8 mouse cellular contexts compared by ENCODE assay signal in the genomic region with DNA sequence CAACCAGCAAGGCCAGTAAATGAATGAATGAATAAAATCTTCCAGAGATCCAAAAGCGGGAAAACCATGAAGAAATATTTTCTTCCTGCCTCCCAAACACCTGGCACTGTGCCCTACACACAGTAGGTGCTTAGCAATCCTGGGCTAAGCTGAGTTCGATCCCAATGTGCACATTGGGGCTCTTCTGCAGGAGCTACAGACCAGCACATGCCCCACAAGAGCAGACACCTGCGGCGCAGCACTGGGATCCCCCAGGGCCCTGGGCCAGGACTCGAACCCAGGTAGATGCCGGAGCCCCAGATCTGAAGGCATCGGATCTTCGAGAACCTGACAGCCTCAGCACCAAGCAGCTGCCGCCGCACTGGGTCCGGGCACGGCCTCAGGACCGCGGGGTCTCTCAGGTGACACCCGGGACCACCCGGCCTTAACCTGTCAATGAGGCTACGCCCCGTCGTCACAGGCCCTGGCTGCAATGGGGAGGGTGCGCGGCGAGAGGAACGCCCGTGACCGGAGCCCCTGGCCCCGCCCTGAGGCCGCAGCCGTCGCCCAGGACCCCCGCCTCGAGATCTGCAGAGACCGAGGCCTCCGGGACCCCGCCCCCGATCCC. TPM values are rescaled to one million over a fixed set of nuclear protein-coding genes. Genes with fewer than 3 reads are reported as not detected.
DNase-seq lines count a peak whose midpoint lies in the region; ATAC-seq and TF ChIP-seq lines count a peak whose summit lies in the region.

No protein-coding gene starts in this region.

- H3K9ac ChIP-seq in hindbrain, embryonic 16.5 days (ENCODE audit: low read depth, low read length): peak overlapping the region; percentile 95
- peak overlapping the region; percentile 80 for H3K9ac ChIP-seq in midbrain, postnatal 0 days (replicated peaks; ENCODE audit: low read length, poor library complexity, severe bottlenecking)

- peak overlapping the region; percentile 64 for H3K4me2 ChIP-seq in hindbrain, embryonic 16.5 days (ENCODE audit: low read length)
- H3K4me2 ChIP-seq in midbrain, postnatal 0 days (ENCODE audit: low read depth, low read length, poor library complexity, severe bottlenecking): peak overlapping the region; percentile 72

- no peaks in the 10 kb centered on the region for H3K4me1 ChIP-seq in cortical plate, adult 2 months (ENCODE audit: control insufficient read depth, insufficient read depth, low read length)
- peaks cover 13% of the 10 kb centered on the region for H3K4me1 ChIP-seq in hindbrain, embryonic 16.5 days (ENCODE audit: control insufficient read depth, insufficient read depth, low read depth, low read length)
- no peaks in the 10 kb centered on the region for H3K4me1 ChIP-seq in midbrain, postnatal 0 days (ENCODE audit: insufficient read depth, low read length)

- 4% methylated on average over 27 of the region's 35 CpGs for WGBS in hindbrain, embryonic 16.5 days
- 2% methylated on average over 34 of the region's 35 CpGs for WGBS in midbrain, postnatal 0 days

- no peaks in the 10 kb centered on the region for H3K9me3 ChIP-seq in hindbrain, embryonic 16.5 days (ENCODE audit: control insufficient read depth, low read length)
- H3K9me3 ChIP-seq in midbrain, postnatal 0 days (ENCODE audit: low read length): no peaks in the 10 kb centered on the region

- no peak for TF ChIP-seq POLR2A in cortical plate, adult 2 months (IDR thresholded peaks at IDR 0.05; ENCODE audit: extremely low read depth, insufficient read depth, low read length)

- DNase-seq in layer of hippocampus, adult 2 months (ENCODE audit: low spot score in 2 of 2): no peak
- DNase-seq in layer of hippocampus, postnatal 10 days (ENCODE audit: low spot score in 2 of 2): no peak
- DNase-seq in midbrain, postnatal 0 days (ENCODE audit: low spot score): no peak
- DNase-seq in T-cell, adult 2 months (ENCODE audit: low spot score): no peak
- no peak for DNase-seq in cerebellum, adult 11 months
- no peak for DNase-seq in thymus, postnatal 0 days (ENCODE audit: low spot score)

- H3K27ac ChIP-seq in layer of hippocampus, adult 2 months: peak overlapping the region; percentile 92
- H3K27ac ChIP-seq in cortical plate, adult 2 months (ENCODE audit: insufficient read depth, low read length): no peak overlapping the region
- H3K27ac ChIP-seq in hindbrain, embryonic 16.5 days (ENCODE audit: low read depth, low read length): peak overlapping the region; percentile 88
- peak overlapping the region; percentile 77 for H3K27ac ChIP-seq in midbrain, postnatal 0 days (ENCODE audit: low read depth, low read length)

- peak; percentile 77 for ATAC-seq in hindbrain, embryonic 16.5 days
- peak; percentile 68 for ATAC-seq in midbrain, postnatal 0 days (ENCODE audit: low FRiP score)

- no peaks in the 10 kb centered on the region for H3K27me3 ChIP-seq in hindbrain, embryonic 16.5 days (replicated peaks; ENCODE audit: control insufficient read depth, insufficient read depth, low read length)
- H3K27me3 ChIP-seq in midbrain, postnatal 0 days (ENCODE audit: insufficient read depth, low read length): no peaks in the 10 kb centered on the region

- H3K4me3 ChIP-seq in layer of hippocampus, adult 2 months: peak overlapping the region; percentile 93
- H3K4me3 ChIP-seq in cortical plate, adult 2 months (ENCODE audit: insufficient read depth, low read length): peak overlapping the region; percentile 97
- H3K4me3 ChIP-seq in hindbrain, embryonic 16.5 days (ENCODE audit: low read length): peak overlapping the region; percentile 86
- H3K4me3 ChIP-seq in midbrain, postnatal 0 days (ENCODE audit: low read depth, low read length): peak overlapping the region; percentile 75

- H3K36me3 ChIP-seq in hindbrain, embryonic 16.5 days (ENCODE audit: control insufficient read depth, insufficient read depth, low read length): peaks cover 14% of the 10 kb centered on the region
- peaks cover 19% of the 10 kb centered on the region for H3K36me3 ChIP-seq in midbrain, postnatal 0 days (ENCODE audit: insufficient read depth, low read length)

- TF ChIP-seq CTCF in layer of hippocampus, adult 2 months (conservative IDR thresholded peaks at IDR 0.05): no peak
- TF ChIP-seq CTCF in cortical plate, adult 2 months (IDR thresholded peaks at IDR 0.05; ENCODE audit: extremely low read depth, insufficient read depth, low read length): no peak
- no peak for TF ChIP-seq CTCF in midbrain, postnatal 0 days (IDR thresholded peaks at IDR 0.05)

RNA-seq across cellular contexts. Expression of a gene that starts 0.4 kb away (rescaled TPM):
- total RNA-seq in layer of hippocampus, adult 2 months (2021): 100 to 1,000 TPM; 151 to 155 TPM
- total RNA-seq in layer of hippocampus, postnatal 10 days (2021): 100 to 1,000 TPM; 148 to 163 TPM
- polyA plus RNA-seq in cortical plate, adult 2 months (2012; rRNA removed): 152 and 156 TPM in 2 replicates
- 105 and 108 TPM in 2 replicates for polyA plus RNA-seq in hindbrain, embryonic 16.5 days (2015; fragmentation: Nextera tagmentation; extraction: Ambion mirVana)
- 120 and 134 TPM in 2 replicates for total RNA-seq in midbrain, postnatal 0 days (2014; rRNA removed)
- 118 and 120 TPM in 2 replicates for polyA plus RNA-seq in midbrain, postnatal 0 days (2015; fragmentation: Nextera tagmentation; extraction: Ambion mirVana)
- 19.1 and 19.9 TPM in 2 replicates for polyA plus RNA-seq in thymus, postnatal 0 days (2015; fragmentation: Nextera tagmentation; extraction: Ambion mirVana)

RNA-seq across cellular contexts. Expression of a gene that starts 8.5 kb away (rescaled TPM):
- 1 to 10 TPM; 6.9 to 7.7 TPM for total RNA-seq in layer of hippocampus, adult 2 months (2021)
- total RNA-seq in layer of hippocampus, postnatal 10 days (2021): 1 to 10 TPM; 2.3 to 3.1 TPM
- 69.5 and 71.7 TPM in 2 replicates for polyA plus RNA-seq in cortical plate, adult 2 months (2012; rRNA removed)
- 3.9 and 4.4 TPM in 2 replicates for polyA plus RNA-seq in hindbrain, embryonic 16.5 days (2015; fragmentation: Nextera tagmentation; extraction: Ambion mirVana)
- total RNA-seq in midbrain, postnatal 0 days (2014; rRNA removed): 11.9 and 13.6 TPM in 2 replicates
- polyA plus RNA-seq in midbrain, postnatal 0 days (2015; fragmentation: Nextera tagmentation; extraction: Ambion mirVana): 9.9 and 12.7 TPM in 2 replicates
- 6.8 and 7.5 TPM in 2 replicates for polyA plus RNA-seq in thymus, postnatal 0 days (2015; fragmentation: Nextera tagmentation; extraction: Ambion mirVana)

RNA-seq across cellular contexts. Expression of a gene that starts 14.7 kb away (rescaled TPM):
- total RNA-seq in layer of hippocampus, adult 2 months (2021): not detected
- total RNA-seq in layer of hippocampus, postnatal 10 days (2021): not detected
- 0.17 and 0.28 TPM in 2 replicates for polyA plus RNA-seq in cortical plate, adult 2 months (2012; rRNA removed)
- not detected in 2 replicates for polyA plus RNA-seq in hindbrain, embryonic 16.5 days (2015; fragmentation: Nextera tagmentation; extraction: Ambion mirVana)
- 0.61 TPM in 1 of 2 replicates, not detected in the other for total RNA-seq in midbrain, postnatal 0 days (2014; rRNA removed)
- polyA plus RNA-seq in midbrain, postnatal 0 days (2015; fragmentation: Nextera tagmentation; extraction: Ambion mirVana): 0.06 and 0.12 TPM in 2 replicates
- 1.0 and 1.1 TPM in 2 replicates for polyA plus RNA-seq in thymus, postnatal 0 days (2015; fragmentation: Nextera tagmentation; extraction: Ambion mirVana)

RNA-seq across cellular contexts. Expression of a gene that starts 35.4 kb away (rescaled TPM):
- total RNA-seq in layer of hippocampus, adult 2 months (2021): 10 to 100 TPM; 18.4 to 25.0 TPM
- 10 to 100 TPM; 13.4 to 16.8 TPM for total RNA-seq in layer of hippocampus, postnatal 10 days (2021)
- 19.4 and 20.5 TPM in 2 replicates for polyA plus RNA-seq in cortical plate, adult 2 months (2012; rRNA removed)
- polyA plus RNA-seq in hindbrain, embryonic 16.5 days (2015; fragmentation: Nextera tagmentation; extraction: Ambion mirVana): 8.7 and 14.9 TPM in 2 replicates
- 18.1 and 20.4 TPM in 2 replicates for total RNA-seq in midbrain, postnatal 0 days (2014; rRNA removed)
- 5.1 and 6.3 TPM in 2 replicates for polyA plus RNA-seq in midbrain, postnatal 0 days (2015; fragmentation: Nextera tagmentation; extraction: Ambion mirVana)
- 4.4 and 5.2 TPM in 2 replicates for polyA plus RNA-seq in thymus, postnatal 0 days (2015; fragmentation: Nextera tagmentation; extraction: Ambion mirVana)
